ENCODE assay signal across 13 mouse cellular contexts in the genomic region with DNA sequence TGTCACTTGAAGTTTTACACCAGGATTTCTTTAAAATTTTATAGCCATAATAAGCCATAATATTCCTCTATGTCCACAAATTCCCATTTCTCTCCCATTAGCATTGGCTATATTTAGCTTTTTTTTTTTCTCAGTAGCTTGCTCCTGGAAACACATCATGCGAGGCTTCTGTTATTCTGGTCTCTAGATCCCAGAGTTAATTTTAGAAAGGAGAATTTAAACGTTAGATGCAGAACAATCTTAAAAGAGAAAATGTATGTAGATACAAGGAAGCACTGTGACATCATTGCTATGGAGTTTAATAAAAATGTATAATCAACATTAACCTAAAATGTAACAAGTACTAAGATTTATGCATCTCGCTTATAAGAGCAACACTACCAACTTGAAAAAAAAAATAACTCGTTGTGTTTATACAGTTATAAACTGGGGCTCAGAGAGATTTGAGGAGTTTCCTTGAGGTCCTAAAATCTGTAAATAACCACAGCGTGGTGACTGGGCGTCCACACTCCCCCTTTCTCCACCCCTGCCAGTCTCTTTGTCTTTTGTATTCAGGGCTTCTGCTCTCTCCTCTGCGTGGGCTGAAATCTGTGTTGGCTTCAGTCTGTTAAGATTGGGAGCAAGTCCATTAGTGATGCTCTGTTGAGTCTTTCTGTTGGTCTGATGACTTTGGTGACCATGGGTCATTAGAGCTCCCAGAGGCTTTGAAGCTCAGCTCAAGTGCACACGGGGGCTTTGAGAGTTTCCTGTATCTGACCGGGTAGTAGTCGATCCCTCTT.
DNase-seq lines count a peak whose midpoint lies in the region; ATAC-seq and TF ChIP-seq lines count a peak whose summit lies in the region.
"Had no signal": no experiment of that assay in that cellular context is flagged by ENCODE, and none has a peak within 500 bp of the region (broad histone marks: within the 10 kb centered on the region; RNA-seq: fewer than 3 reads in every experiment).

No protein-coding gene starts in this region.

- peak overlapping the region; percentile 17 for H3K4me2 ChIP-seq in kidney, embryonic 15.5 days
- H3K4me2 ChIP-seq in forebrain, embryonic 11.5 days (ENCODE audit: low read depth, low read length, severe bottlenecking): no peak overlapping the region
- H3K4me2 ChIP-seq in stomach, postnatal 0 days (replicated peaks; ENCODE audit: low read depth): no peak overlapping the region
- H3K4me2 ChIP-seq: heart, embryonic 15.5 days; stomach, embryonic 15.5 days had no signal

- H3K27ac ChIP-seq in kidney, embryonic 15.5 days: peak overlapping the region; percentile 54
- peak overlapping the region; percentile 63; the same call in 1 of the 2 replicates for H3K27ac ChIP-seq in forebrain, embryonic 11.5 days (ENCODE audit: low read depth, low read length)
- H3K27ac ChIP-seq in stomach, postnatal 0 days (replicated peaks): no peak overlapping the region
- H3K27ac ChIP-seq: heart, embryonic 15.5 days; stomach, embryonic 15.5 days had no signal

- no peaks in the 10 kb centered on the region for H3K27me3 ChIP-seq in kidney, embryonic 15.5 days
- H3K27me3 ChIP-seq in forebrain, embryonic 11.5 days (ENCODE audit: control insufficient read depth, insufficient read depth, low read length): no peaks in the 10 kb centered on the region
- H3K27me3 ChIP-seq in stomach, postnatal 0 days (ENCODE audit: control insufficient read depth, insufficient read depth, low read length): no peaks in the 10 kb centered on the region
- H3K27me3 ChIP-seq: heart, embryonic 15.5 days; stomach, embryonic 15.5 days had no signal

- H3K4me1 ChIP-seq in kidney, embryonic 15.5 days: peaks cover 19% of the 10 kb centered on the region
- peaks cover 10% of the 10 kb centered on the region; the same call in 1 of the 2 replicates for H3K4me1 ChIP-seq in forebrain, embryonic 11.5 days (replicated peaks; ENCODE audit: control insufficient read depth, insufficient read depth, low read length)
- no peaks in the 10 kb centered on the region for H3K4me1 ChIP-seq in stomach, postnatal 0 days (replicated peaks; ENCODE audit: control insufficient read depth, insufficient read depth)
- H3K4me1 ChIP-seq: stomach, embryonic 15.5 days had no signal

- no peak overlapping the region for H3K9ac ChIP-seq in kidney, embryonic 15.5 days
- no peak overlapping the region for H3K9ac ChIP-seq in forebrain, embryonic 11.5 days (ENCODE audit: low read length)
- H3K9ac ChIP-seq in stomach, postnatal 0 days (ENCODE audit: low read length): no peak overlapping the region
- H3K9ac ChIP-seq: heart, embryonic 15.5 days; stomach, embryonic 15.5 days had no signal

- 10% methylated on average over 10 of the region's 10 CpGs for WGBS in kidney, embryonic 15.5 days
- 22% methylated on average over 10 of the region's 10 CpGs for WGBS in forebrain, embryonic 11.5 days
- 37% methylated on average over 10 of the region's 10 CpGs for WGBS in stomach, postnatal 0 days

- DNase-seq in kidney, postnatal 14 days: no peak
- DNase-seq in forebrain, embryonic 11.5 days (ENCODE audit: low spot score): no peak
- peak; percentile 45 for DNase-seq in mesoderm, embryonic 11.5 days (ENCODE audit: low read depth, low spot score)
- peak; percentile 33 for DNase-seq in retina, embryonic 14.5 days (ENCODE audit: low spot score)
- DNase-seq in gastrocnemius, postnatal 10 days: no peak
- no peak for DNase-seq in stomach, postnatal 0 days (ENCODE audit: low spot score)
- DNase-seq in ovary, adult 18-20 months (ENCODE audit: low spot score): no peak
- DNase-seq: cerebellum, adult 18-20 months; lung, postnatal 4 days had no signal

- no peak for TF ChIP-seq EP300 in stomach, postnatal 0 days (optimal IDR thresholded peaks at IDR 0.05)

- ATAC-seq in kidney, embryonic 15.5 days (replicated peaks; ENCODE audit: low FRiP score): peak; percentile 95
- peak; percentile 77 for ATAC-seq in forebrain, embryonic 11.5 days (replicated peaks; ENCODE audit: low FRiP score)
- ATAC-seq in stomach, postnatal 0 days (ENCODE audit: low FRiP score, low TSS enrichment): no peak

- H3K36me3 ChIP-seq in kidney, embryonic 15.5 days: no peaks in the 10 kb centered on the region
- no peaks in the 10 kb centered on the region for H3K36me3 ChIP-seq in forebrain, embryonic 11.5 days (ENCODE audit: control insufficient read depth, insufficient read depth, low read length)
- no peaks in the 10 kb centered on the region for H3K36me3 ChIP-seq in stomach, postnatal 0 days (ENCODE audit: control insufficient read depth, insufficient read depth, low read length)
- H3K36me3 ChIP-seq: heart, embryonic 15.5 days; stomach, embryonic 15.5 days had no signal

- H3K9me3 ChIP-seq in kidney, embryonic 15.5 days (replicated peaks): no peaks in the 10 kb centered on the region
- H3K9me3 ChIP-seq in forebrain, embryonic 11.5 days (ENCODE audit: control insufficient read depth, low read length): no peaks in the 10 kb centered on the region
- no peaks in the 10 kb centered on the region for H3K9me3 ChIP-seq in stomach, postnatal 0 days (ENCODE audit: control insufficient read depth, low read length)
- H3K9me3 ChIP-seq: heart, embryonic 15.5 days; stomach, embryonic 15.5 days had no signal

- no peak for TF ChIP-seq CTCF in stomach, postnatal 0 days (IDR thresholded peaks at IDR 0.05; ENCODE audit: low read depth)

- H3K4me3 ChIP-seq in kidney, embryonic 15.5 days (replicated peaks): no peak overlapping the region
- H3K4me3 ChIP-seq in forebrain, embryonic 11.5 days (ENCODE audit: low read depth, low read length): no peak overlapping the region
- no peak overlapping the region for H3K4me3 ChIP-seq in stomach, postnatal 0 days (ENCODE audit: low read depth, low read length)
- H3K4me3 ChIP-seq: erythroblast, embryonic 14.5 days; heart, embryonic 15.5 days; stomach, embryonic 15.5 days had no signal

Comparison
In these comparisons a context has a peak if more than half of its experiments do, and no peak if none do; other contexts are left out.
1. DNase-seq: peak in mesoderm, embryonic 11.5 days (single experiment) and retina, embryonic 14.5 days (single experiment); none in kidney, postnatal 14 days (single experiment), forebrain, embryonic 11.5 days (single experiment), gastrocnemius, postnatal 10 days (single experiment), stomach, postnatal 0 days (single experiment) and ovary, adult 18-20 months (single experiment).